Mouse (Mus musculus) brain, adult 10 weeks (tissue): Measurements from ENCODE around the gene Glra3. TPM values are rescaled to one million over a fixed set of nuclear protein-coding genes. Genes with fewer than 3 reads are reported as not detected.

Experiments
- polyA plus RNA-seq: library from polyadenylated mRNA; stranded (reverse); fragments of 350-450 nt; fragmentation: Illumina TruSeq; extraction: RNeasy Lipid Tissue Mini Kit (QIAGEN cat#74804); gene quantifications from one replicate; pipeline ENCODE4 v1.2.3, GENCODE M21; 2015; ENCODE audit warnings: low read depth, low replicate concordance

Glra3 gene
- polyA plus RNA-seq: 7.8 TPM

DNA sequence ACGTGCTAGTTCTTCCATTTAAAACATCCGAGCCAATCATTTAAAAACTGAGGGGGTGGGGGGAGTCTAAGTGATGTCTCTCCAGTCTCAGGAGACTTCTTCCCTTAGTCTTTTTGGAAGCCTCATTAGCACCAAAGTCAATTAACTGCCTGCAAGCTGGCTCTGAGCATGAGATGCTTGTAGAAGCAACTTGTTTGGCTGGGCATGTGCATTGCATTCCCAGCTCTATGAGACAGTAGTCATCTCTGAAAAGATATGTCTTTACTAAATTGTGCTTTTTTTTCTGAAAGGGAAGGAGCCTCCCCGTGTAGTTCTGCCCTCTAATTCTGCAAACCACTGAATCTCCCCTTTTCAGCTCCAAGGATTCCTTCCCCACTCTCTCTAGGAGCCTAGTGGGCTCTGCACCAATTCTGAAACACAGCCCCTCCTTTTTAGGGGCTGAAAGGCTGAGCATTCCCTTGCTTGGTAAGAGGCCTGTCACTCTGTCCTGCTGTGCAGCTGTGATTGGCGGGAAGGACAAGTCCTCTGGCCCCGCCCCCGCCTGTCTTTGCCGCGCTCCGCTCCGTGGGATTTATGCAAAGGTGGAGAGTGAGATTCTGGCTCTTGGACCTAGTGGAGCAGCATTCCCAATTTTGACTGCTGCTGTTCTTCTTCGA is at the start of gene Glra3:
Gene Glra3, plus strand, starts transcription at position 591 of the 656 bp plus-strand sequence.

DNA sequence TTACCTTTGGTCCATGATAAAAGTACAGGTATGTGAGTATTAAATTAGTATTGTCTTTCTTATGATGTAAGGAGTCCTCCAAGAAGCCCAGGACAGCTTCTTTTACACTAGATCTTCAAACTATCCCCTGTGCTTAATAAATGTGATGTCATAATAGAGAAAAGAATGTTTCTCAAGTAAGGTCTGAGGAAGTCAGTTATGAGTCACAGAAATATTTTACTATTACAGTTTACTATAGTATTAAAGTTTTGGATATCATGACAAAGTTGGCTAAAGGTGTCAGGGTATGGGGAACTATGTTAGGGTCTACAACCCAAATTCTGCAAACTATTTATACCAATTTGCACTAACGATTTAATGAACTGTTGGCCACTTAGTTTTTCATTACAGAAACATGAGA is 33.4 kb upstream of the Glra3 start, which contains the start of gene Adam29:
Gene Adam29, minus strand, starts transcription at position 101 of the 400 bp plus-strand sequence.

Other genes starting within 250 kb of the Glra3 start
- gene Adam29, start 33.5 kb upstream of the Glra3 start, polyA plus RNA-seq: not detected